Mouse (Mus musculus) embryonic facial prominence, embryonic 10.5 days (tissue): ENCODE measurements around the gene Slc7a4. TPM values are rescaled to one million over a fixed set of nuclear protein-coding genes. Genes with fewer than 3 reads are reported as not detected.
"Not testable (repeated sequence)": the region's sequence is repeated elsewhere in the genome, so short reads cannot be mapped to it uniquely, and the experiment has no call there.

Experiments
- DNase-seq: peaks from one replicate; pipeline ENCODE4 v3.0.0-alpha.2; 2017; ENCODE audit warnings: low spot score
- H3K27ac ChIP-seq: fragments of 300-500 bp; sonication (generic); replicated peaks from 2 replicates; pipeline ENCODE4 v1.5.1; 2016; ENCODE audit warnings: mild to moderate bottlenecking
- H3K27me3 ChIP-seq: fragments of 300-500 bp; sonication (generic); replicated peaks from 2 replicates; pipeline ENCODE4 v1.6.1; 2016; ENCODE audit warnings: low read depth, mild to moderate bottlenecking; ENCODE audit not compliant: poor library complexity, severe bottlenecking
- H3K36me3 ChIP-seq: fragments of 300-500 bp; sonication (generic); replicated peaks from 2 replicates; pipeline ENCODE4 v1.6.1; 2016; ENCODE audit warnings: mild to moderate bottlenecking, moderate library complexity
- H3K4me1 ChIP-seq: fragments of 300-500 bp; sonication (generic); 2 replicates; pipeline ENCODE4 v1.6.1; 2016
- H3K4me3 ChIP-seq: fragments of 300-500 bp; sonication (generic); 2 replicates; pipeline ENCODE4 v1.5.1; 2016; ENCODE audit warnings: mild to moderate bottlenecking, moderate library complexity
- H3K9me3 ChIP-seq: fragments of 300-500 bp; sonication (generic); 2 replicates; pipeline ENCODE4 v1.6.1; 2016; ENCODE audit warnings: mild to moderate bottlenecking
- WGBS: fragments of 180-500 bp; shearing (Covaris S2); methylation state at CpG from one replicate; pipeline ENCODE4 v1.1.7; 2016; 5-methylcytosine and 5-hydroxymethylcytosine counted together
- polyA plus RNA-seq: library from polyadenylated mRNA; unstranded; fragments of >200 nt; fragmentation: Nextera tagmentation; extraction: Ambion mirVana; gene quantifications from 2 replicates; pipeline ENCODE4 v1.2.1, GENCODE M21; 2016

The Slc7a4 gene
- 1.5 and 1.6 TPM in 2 replicates for polyA plus RNA-seq

- Histone ChIP-seq H3K27me3 (peaks cover 7% of the 10 kb centered on the region), H3K36me3 (no peaks in the 10 kb centered on the region), H3K4me1 (no peaks in the 10 kb centered on the region), H3K4me3 (0 out of 2 replicates have a peak within 1 kb of the TSS, but pooled peaks have one; percentile 16), H3K27ac (no peak within 1 kb of the TSS), H3K9me3 (no peaks in the 10 kb centered on the region)
- WGBS: 10% methylated on average over 8 of the region's 8 CpGs
- DNase-seq: peak; percentile 43
Measured at GRCm38 (mm10) chr16:17583064-17583463, at the start of gene Slc7a4. TSS of gene Slc7a4 (minus strand) at chr16:17583214.

GRCm38 (mm10) chr16:17632580-17632979 lies 49.6 kb upstream of the Slc7a4 start:
- Histone ChIP-seq H3K27me3 (no peaks in the 10 kb centered on the region), H3K27ac (no peak overlapping the region), H3K4me3 (no peak overlapping the region), H3K4me1 (no peaks in the 10 kb centered on the region), H3K9me3 (no peaks in the 10 kb centered on the region), H3K36me3 (peaks cover 100% of the 10 kb centered on the region)
- DNase-seq: no peak
- 95% methylated on average over 2 of the region's 2 CpGs for WGBS

- Histone ChIP-seq H3K4me1 (no peaks in the 10 kb centered on the region), H3K4me3 (no peak overlapping the region), H3K9me3 (no peaks in the 10 kb centered on the region), H3K27ac (no peak overlapping the region), H3K27me3 (no peaks in the 10 kb centered on the region), H3K36me3 (peaks cover 99% of the 10 kb centered on the region)
- 97% methylated on average over 5 of the region's 5 CpGs for WGBS
- no peak for DNase-seq
Measured at GRCm38 (mm10) chr16:17626269-17626555, 43.2 kb upstream of the Slc7a4 start.

GRCm38 (mm10) chr16:17625488-17626268 lies 42.7 kb upstream of the Slc7a4 start:
- no peak for DNase-seq
- 72% methylated on average over 8 of the region's 8 CpGs for WGBS
- Histone ChIP-seq H3K27ac (no peak overlapping the region), H3K36me3 (peaks cover 97% of the 10 kb centered on the region), H3K27me3 (no peaks in the 10 kb centered on the region), H3K4me1 (peaks cover 1% of the 10 kb centered on the region), H3K9me3 (no peaks in the 10 kb centered on the region), H3K4me3 (no peak overlapping the region)

- no peaks in the 10 kb centered on the region for H3K9me3 ChIP-seq
- no peak for DNase-seq
- no peaks in the 10 kb centered on the region for H3K27me3 ChIP-seq
- H3K27ac ChIP-seq: no peak overlapping the region
- WGBS: 91% methylated on average over 1 of the region's 1 CpGs
- no peak overlapping the region for H3K4me3 ChIP-seq
- peaks cover 16% of the 10 kb centered on the region for H3K4me1 ChIP-seq
- H3K36me3 ChIP-seq: peaks cover 59% of the 10 kb centered on the region
Measured at GRCm38 (mm10) chr16:17621936-17622335, 38.9 kb upstream of the Slc7a4 start.

- H3K9me3 ChIP-seq: no peaks in the 10 kb centered on the region
- peak within 1 kb of the TSS; percentile 88 for H3K27ac ChIP-seq
- WGBS: 4% methylated on average over 60 of the region's 60 CpGs
Measured at GRCm38 (mm10) chr16:17619198-17620105, 36.4 kb upstream of the Slc7a4 start, which contains the start of gene Smpd4. TSS of gene Smpd4 (plus strand) at chr16:17619354.

GRCm38 (mm10) chr16:17617922-17618565 lies 35.0 kb upstream of the Slc7a4 start:
- 17% methylated on average over 13 of the region's 13 CpGs for WGBS
- Histone ChIP-seq H3K4me1 (peaks cover 16% of the 10 kb centered on the region), H3K9me3 (no peaks in the 10 kb centered on the region), H3K27me3 (no peaks in the 10 kb centered on the region), H3K36me3 (peaks cover 21% of the 10 kb centered on the region), H3K4me3 (peak overlapping the region; percentile 37), H3K27ac (0 out of 2 replicates have a peak overlapping the region, but pooled peaks have one; percentile 20)
- peak; percentile 76 for DNase-seq

More at GRCm38 (mm10) chr16:17619198-17620105, 36.4 kb upstream of the Slc7a4 start, which contains the start of gene Smpd4:
- H3K36me3 ChIP-seq: peaks cover 35% of the 10 kb centered on the region
- peak within 1 kb of the TSS; percentile 84 for H3K4me3 ChIP-seq
- H3K4me1 ChIP-seq: peaks cover 16% of the 10 kb centered on the region
- no peaks in the 10 kb centered on the region for H3K27me3 ChIP-seq
- DNase-seq: peak; percentile 94

GRCm38 (mm10) chr16:17616212-17616611 lies 33.2 kb upstream of the Slc7a4 start:
- H3K27me3 ChIP-seq: no peaks in the 10 kb centered on the region
- 86% methylated on average over 5 of the region's 5 CpGs for WGBS
- no peak overlapping the region for H3K4me3 ChIP-seq
- no peak for DNase-seq
- no peaks in the 10 kb centered on the region for H3K9me3 ChIP-seq
- peaks cover 3% of the 10 kb centered on the region for H3K36me3 ChIP-seq
- peaks cover 16% of the 10 kb centered on the region for H3K4me1 ChIP-seq
- H3K27ac ChIP-seq: no peak overlapping the region

GRCm38 (mm10) chr16:17614740-17615139 lies 31.7 kb upstream of the Slc7a4 start:
- H3K27ac ChIP-seq, DNase-seq, H3K4me3 ChIP-seq, H3K36me3 ChIP-seq, H3K9me3 ChIP-seq, H3K27me3 ChIP-seq, H3K4me1 ChIP-seq: not testable (repeated sequence)
- 91% methylated on average over 6 of the region's 6 CpGs for WGBS

- Histone ChIP-seq H3K4me3 (no peak overlapping the region), H3K9me3 (0 out of 2 replicates have a peak, but pooled peaks cover 2% of the 10 kb centered on the region), H3K36me3 (no peaks in the 10 kb centered on the region), H3K27me3 (no peaks in the 10 kb centered on the region), H3K4me1 (no peaks in the 10 kb centered on the region), H3K27ac (no peak overlapping the region)
- no peak for DNase-seq
- 71% methylated on average over 4 of the region's 4 CpGs for WGBS
Measured at GRCm38 (mm10) chr16:17611383-17611782, 28.4 kb upstream of the Slc7a4 start.

GRCm38 (mm10) chr16:17605684-17606083 lies 22.7 kb upstream of the Slc7a4 start:
- no peak for DNase-seq
- Histone ChIP-seq H3K27me3 (no peaks in the 10 kb centered on the region), H3K4me1 (no peaks in the 10 kb centered on the region), H3K4me3 (no peak overlapping the region), H3K27ac (no peak overlapping the region), H3K9me3 (0 out of 2 replicates have a peak, but pooled peaks cover 2% of the 10 kb centered on the region), H3K36me3 (no peaks in the 10 kb centered on the region)
- 81% methylated on average over 5 of the region's 5 CpGs for WGBS

GRCm38 (mm10) chr16:17604941-17605340 lies 21.9 kb upstream of the Slc7a4 start:
- H3K4me3 ChIP-seq: no peak overlapping the region
- no peak for DNase-seq
- H3K27me3 ChIP-seq: no peaks in the 10 kb centered on the region
- 0 out of 2 replicates have a peak, but pooled peaks cover 2% of the 10 kb centered on the region for H3K9me3 ChIP-seq
- no peak overlapping the region for H3K27ac ChIP-seq
- no peaks in the 10 kb centered on the region for H3K4me1 ChIP-seq
- no peaks in the 10 kb centered on the region for H3K36me3 ChIP-seq
- WGBS: 77% methylated on average over 4 of the region's 4 CpGs
